Mouse (Mus musculus) ovary, adult 10 weeks (tissue): ENCODE measurements around the gene Tmem95. TPM values are rescaled to one million over a fixed set of nuclear protein-coding genes. Genes with fewer than 3 reads are reported as not detected.

Source experiments
- polyA plus RNA-seq: library from polyadenylated mRNA; stranded (reverse); fragments of 350-450 nt; fragmentation: Illumina TruSeq; extraction: RNeasy Lipid Tissue Mini Kit (QIAGEN cat#74804); gene quantifications from one replicate; pipeline ENCODE4 v1.2.3, GENCODE M21; 2014

Tmem95 gene
- not detected for polyA plus RNA-seq

GRCm38 (mm10) chr11:69877878-69878277, at the start of gene Tmem95:
TSS of gene Tmem95 (minus strand) at chr11:69878018.

GRCm38 (mm10) chr11:69921114-69922011, 43.5 kb upstream of the Tmem95 start, which contains the start of gene Eif5a:
TSS of gene Eif5a (minus strand) at chr11:69921958.

GRCm38 (mm10) chr11:69913554-69914371, 35.9 kb upstream of the Tmem95 start, which contains the start of gene Gps2:
TSS of gene Gps2 (plus strand) at chr11:69913888.

GRCm38 (mm10) chr11:69900471-69901405, 22.9 kb upstream of the Tmem95 start, which contains the start of the genes 2810408A11Rik and Neurl4:
TSS of gene 2810408A11Rik (minus strand) at chr11:69900987.
TSS of gene Neurl4 (plus strand) at chr11:69901072.

GRCm38 (mm10) chr11:69895291-69895690, 17.5 kb upstream of the Tmem95 start, which contains the start of gene Acap1:
TSS of gene Acap1 (minus strand) at chr11:69895539.

GRCm38 (mm10) chr11:69880853-69881603, 3.2 kb upstream of the Tmem95 start, which contains the start of gene Kctd11:
TSS of gene Kctd11 (minus strand) at chr11:69881406.

GRCm38 (mm10) chr11:69858113-69858998, 19.5 kb downstream of the Tmem95 start, which contains the start of gene Tnk1:
TSS of gene Tnk1 (minus strand) at chr11:69858730.

GRCm38 (mm10) chr11:69846198-69846680, 31.6 kb downstream of the Tmem95 start, which contains the start of gene Plscr3:
TSS of gene Plscr3 (plus strand) at chr11:69846376.

GRCm38 (mm10) chr11:69837952-69838713, 39.7 kb downstream of the Tmem95 start, which contains the start of gene Tmem256:
TSS of gene Tmem256 (plus strand) at chr11:69838514.

GRCm38 (mm10) chr11:69837604-69837951, 40.2 kb downstream of the Tmem95 start, which contains the start of gene Nlgn2:
TSS of gene Nlgn2 (minus strand) at chr11:69837784.

Other genes with a start within 250 kb of the Tmem95 start
- gene Fxr2, start 245.0 kb downstream of the Tmem95 start, polyA plus RNA-seq, result 11.1 TPM
- not detected for gene Sox15, start 222.7 kb downstream of the Tmem95 start, polyA plus RNA-seq
- 13.0 TPM for gene Mpdu1, start 215.4 kb downstream of the Tmem95 start, polyA plus RNA-seq
- 9.4 TPM for gene Cd68, start 211.9 kb downstream of the Tmem95 start, polyA plus RNA-seq
- gene Eif4a1, start 205.6 kb downstream of the Tmem95 start, polyA plus RNA-seq, result 723 TPM
- 55.2 TPM for gene Senp3, start 195.9 kb downstream of the Tmem95 start, polyA plus RNA-seq
- gene Tnfsf13, start 192.2 kb downstream of the Tmem95 start, polyA plus RNA-seq, result 10.7 TPM
- 4.0 TPM for gene Tnfsf12, start 182.2 kb downstream of the Tmem95 start, polyA plus RNA-seq
- 2.3 TPM for gene Tnfsfm13, start 181.9 kb downstream of the Tmem95 start, polyA plus RNA-seq
- gene Polr2a, start 119.4 kb downstream of the Tmem95 start, polyA plus RNA-seq, result 38.0 TPM
- gene Slc35g3, start 116.0 kb downstream of the Tmem95 start, polyA plus RNA-seq, result 0.48 TPM
- 26.4 TPM for gene Zbtb4, start 112.1 kb downstream of the Tmem95 start, polyA plus RNA-seq
- gene Chrnb1, start 82.1 kb downstream of the Tmem95 start, polyA plus RNA-seq, result 3.4 TPM
- 7.0 TPM for gene Fgf11, start 76.2 kb downstream of the Tmem95 start, polyA plus RNA-seq
- gene Tmem102, start 72.4 kb downstream of the Tmem95 start, polyA plus RNA-seq, result 1.2 TPM
- gene Gm39566, start 62.7 kb downstream of the Tmem95 start, polyA plus RNA-seq, result not detected
- gene Spem2, start 59.6 kb downstream of the Tmem95 start, polyA plus RNA-seq, result not detected
- gene Spem1, start 55.8 kb downstream of the Tmem95 start, polyA plus RNA-seq, result not detected
- 1.4 TPM for gene Nlgn2, start 40.2 kb downstream of the Tmem95 start, polyA plus RNA-seq
- 16.6 TPM for gene Tmem256, start 39.5 kb downstream of the Tmem95 start, polyA plus RNA-seq
- 1.2 TPM for gene Plscr3, start 31.6 kb downstream of the Tmem95 start, polyA plus RNA-seq
- gene Tnk1, start 19.3 kb downstream of the Tmem95 start, polyA plus RNA-seq, result 0.26 TPM
- 2.4 TPM for gene Kctd11, start 3.4 kb upstream of the Tmem95 start, polyA plus RNA-seq
- gene Acap1, start 17.5 kb upstream of the Tmem95 start, polyA plus RNA-seq, result not detected
- 2.4 TPM for gene 2810408A11Rik, start 23.0 kb upstream of the Tmem95 start, polyA plus RNA-seq
- gene Neurl4, start 23.1 kb upstream of the Tmem95 start, polyA plus RNA-seq, result 4.1 TPM
- 21.7 TPM for gene Gps2, start 35.9 kb upstream of the Tmem95 start, polyA plus RNA-seq
- gene Eif5a, start 43.9 kb upstream of the Tmem95 start, polyA plus RNA-seq, result 199 TPM
- 6.4 TPM for gene Ybx2, start 57.8 kb upstream of the Tmem95 start, polyA plus RNA-seq
- 0.63 TPM for gene Slc2a4, start 70.2 kb upstream of the Tmem95 start, polyA plus RNA-seq
- 2.6 TPM for gene Cldn7, start 86.8 kb upstream of the Tmem95 start, polyA plus RNA-seq
- 63.2 TPM for gene Ctdnep1, start 103.1 kb upstream of the Tmem95 start, polyA plus RNA-seq
- gene Elp5, start 104.5 kb upstream of the Tmem95 start, polyA plus RNA-seq, result 5.8 TPM
- gene Gabarap, start 113.1 kb upstream of the Tmem95 start, polyA plus RNA-seq, result 449 TPM
- 24.2 TPM for gene Phf23, start 117.8 kb upstream of the Tmem95 start, polyA plus RNA-seq
- 1.8 TPM for gene Dvl2, start 122.6 kb upstream of the Tmem95 start, polyA plus RNA-seq
- gene Acadvl, start 137.4 kb upstream of the Tmem95 start, polyA plus RNA-seq, result 5.8 TPM
- 1.7 TPM for gene Dlg4, start 138.9 kb upstream of the Tmem95 start, polyA plus RNA-seq
- gene Asgr1, start 176.1 kb upstream of the Tmem95 start, polyA plus RNA-seq, result not detected
- gene Asgr2, start 214.6 kb upstream of the Tmem95 start, polyA plus RNA-seq, result 0.80 TPM